Mouse (Mus musculus): ENCODE measurements at regions not wholly inside any gene's neighbourhood (a gene's known extent, or its start where the extent isn't known, plus 50 kb on each side); places are given as distances from the start of the nearest gene placed in this dataset.

- no peak for TF ChIP-seq POLR2A (IDR thresholded peaks at IDR 0.05; ENCODE audit: low read depth, low read length)
- TF ChIP-seq CTCF (conservative IDR thresholded peaks at IDR 0.05; ENCODE audit: insufficient read depth, insufficient read length, low read depth, low read length) = no peak
Observed at GRCm38 (mm10) chr17:62980337-62980736, 99.2 kb upstream of the Efna5 start.

Measured in kidney, adult 2 months (tissue).